Mouse (Mus musculus) hindbrain, embryonic 12.5 days (tissue): ENCODE results near the gene Dhx40. TPM values are rescaled to one million over a fixed set of nuclear protein-coding genes. Genes with fewer than 3 reads are reported as not detected.
"Not testable (repeated sequence)": the region's sequence is repeated elsewhere in the genome, so short reads cannot be mapped to it uniquely, and the experiment has no call there.

ENCODE experiments used
- ATAC-seq: fragments of 200-750 bp; cut with Nextera tagmentation; 2 replicates; pipeline ENCODE4 v1.8.0; 2017; ENCODE audit warnings: moderate TSS enrichment; ENCODE audit not compliant: low FRiP score
- H3K27ac ChIP-seq: fragments of 300-500 bp; sonication (generic); 2 replicates; pipeline ENCODE4 v1.5.1; 2016; ENCODE audit warnings: mild to moderate bottlenecking
- H3K27me3 ChIP-seq: fragments of 300-500 bp; sonication (generic); 2 replicates; pipeline ENCODE4 v1.6.1; 2016; ENCODE audit warnings: mild to moderate bottlenecking
- H3K36me3 ChIP-seq: fragments of 300-500 bp; sonication (generic); 2 replicates; pipeline ENCODE4 v1.6.1; 2016; ENCODE audit warnings: mild to moderate bottlenecking
- H3K4me1 ChIP-seq: fragments of 300-500 bp; sonication (generic); 2 replicates; pipeline ENCODE4 v1.6.1; 2016
- H3K4me2 ChIP-seq: fragments of 300-500 bp; sonication (generic); replicated peaks from 2 replicates; pipeline ENCODE4 v1.6.1; 2016; ENCODE audit warnings: mild to moderate bottlenecking
- H3K4me3 ChIP-seq: fragments of 300-500 bp; sonication (generic); 2 replicates; pipeline ENCODE4 v1.5.1; 2016; ENCODE audit warnings: mild to moderate bottlenecking
- H3K9ac ChIP-seq: fragments of 300-500 bp; sonication (generic); 2 replicates; pipeline ENCODE4 v1.6.1; 2016; ENCODE audit warnings: mild to moderate bottlenecking, moderate library complexity
- H3K9me3 ChIP-seq: fragments of 300-500 bp; sonication (generic); replicated peaks from 2 replicates; pipeline ENCODE4 v1.6.1; 2016; ENCODE audit warnings: mild to moderate bottlenecking
- WGBS: fragments of 180-500 bp; shearing (Covaris S2); methylation state at CpG from one replicate; pipeline ENCODE4 v1.1.7; 2016; 5-methylcytosine and 5-hydroxymethylcytosine counted together
- polyA plus RNA-seq: library from polyadenylated mRNA; unstranded; fragments of >200 nt; fragmentation: Nextera tagmentation; extraction: Ambion mirVana; gene quantifications from 2 replicates; pipeline ENCODE4 v1.2.1, GENCODE M21; 2016

Dhx40 gene
- polyA plus RNA-seq, 1 experiment from 2014 or later, result 39.0 TPM

GRCm38 (mm10) chr11:86836366-86836765, 28.8 kb upstream of the Dhx40 start:
- no peak overlapping the region for H3K27ac ChIP-seq
- no peak overlapping the region for H3K4me3 ChIP-seq
- no peak overlapping the region for H3K4me2 ChIP-seq
- H3K36me3 ChIP-seq, result no peaks in the 10 kb centered on the region
- no peaks in the 10 kb centered on the region for H3K9me3 ChIP-seq
- 42% methylated on average over 2 of the region's 2 CpGs for WGBS
- ATAC-seq, result no peak
- H3K9ac ChIP-seq, result no peak overlapping the region
- H3K4me1 ChIP-seq, result peaks cover 18% of the 10 kb centered on the region
- no peaks in the 10 kb centered on the region for H3K27me3 ChIP-seq

GRCm38 (mm10) chr11:86834628-86835338, 27.2 kb upstream of the Dhx40 start:
- no peaks in the 10 kb centered on the region for H3K9me3 ChIP-seq
- H3K36me3 ChIP-seq, result no peaks in the 10 kb centered on the region
- H3K4me2 ChIP-seq, result no peak overlapping the region
- no peaks in the 10 kb centered on the region for H3K27me3 ChIP-seq
- H3K27ac ChIP-seq, result no peak overlapping the region
- no peak overlapping the region for H3K9ac ChIP-seq
- peaks cover 6% of the 10 kb centered on the region for H3K4me1 ChIP-seq
- 53% methylated on average over 8 of the region's 8 CpGs for WGBS
- no peak overlapping the region for H3K4me3 ChIP-seq
- no peak for ATAC-seq

GRCm38 (mm10) chr11:86834050-86834449, 26.5 kb upstream of the Dhx40 start:
- Histone ChIP-seq H3K9ac (no peak overlapping the region), H3K9me3 (no peaks in the 10 kb centered on the region), H3K4me1 (no peaks in the 10 kb centered on the region), H3K27ac (no peak overlapping the region), H3K36me3 (no peaks in the 10 kb centered on the region), H3K4me2 (no peak overlapping the region), H3K4me3 (no peak overlapping the region), H3K27me3 (no peaks in the 10 kb centered on the region)
- no peak for ATAC-seq
- WGBS, result 82% methylated on average over 7 of the region's 7 CpGs

GRCm38 (mm10) chr11:86833153-86833552, 25.6 kb upstream of the Dhx40 start:
- WGBS, result 76% methylated on average over 3 of the region's 3 CpGs

GRCm38 (mm10) chr11:86828396-86828795, 20.9 kb upstream of the Dhx40 start:
- H3K36me3 ChIP-seq, result no peaks in the 10 kb centered on the region
- ATAC-seq, result no peak
- no peak overlapping the region for H3K27ac ChIP-seq
- H3K9me3 ChIP-seq, result no peaks in the 10 kb centered on the region
- no peak overlapping the region for H3K9ac ChIP-seq
- H3K4me1 ChIP-seq, result no peaks in the 10 kb centered on the region
- no peak overlapping the region for H3K4me3 ChIP-seq
- 79% methylated on average over 6 of the region's 6 CpGs for WGBS
- H3K27me3 ChIP-seq, result no peaks in the 10 kb centered on the region
- no peak overlapping the region for H3K4me2 ChIP-seq

More at GRCm38 (mm10) chr11:86833153-86833552, 25.6 kb upstream of the Dhx40 start:
- H3K27me3 ChIP-seq, result no peaks in the 10 kb centered on the region
- H3K9me3 ChIP-seq, result no peaks in the 10 kb centered on the region
- H3K4me2 ChIP-seq, result no peak overlapping the region
- H3K4me3 ChIP-seq, result no peak overlapping the region
- no peak overlapping the region for H3K27ac ChIP-seq
- no peaks in the 10 kb centered on the region for H3K36me3 ChIP-seq
- no peak for ATAC-seq
- H3K9ac ChIP-seq, result no peak overlapping the region
- no peaks in the 10 kb centered on the region for H3K4me1 ChIP-seq

- H3K4me1 ChIP-seq, result no peaks in the 10 kb centered on the region
- ATAC-seq, result no peak
- 79% methylated on average over 2 of the region's 2 CpGs for WGBS
These were observed 20.1 kb upstream of the Dhx40 start for GRCm38 (mm10) chr11:86827476-86828245.

GRCm38 (mm10) chr11:86824433-86824832, 16.9 kb upstream of the Dhx40 start:
- no peak overlapping the region for H3K4me3 ChIP-seq
- no peak for ATAC-seq
- 92% methylated on average over 7 of the region's 7 CpGs for WGBS

More at GRCm38 (mm10) chr11:86827476-86828245, 20.1 kb upstream of the Dhx40 start:
- H3K27ac ChIP-seq, result no peak overlapping the region
- H3K9me3 ChIP-seq, result no peaks in the 10 kb centered on the region
- no peak overlapping the region for H3K4me3 ChIP-seq
- H3K4me2 ChIP-seq, result no peak overlapping the region
- no peaks in the 10 kb centered on the region for H3K36me3 ChIP-seq
- H3K9ac ChIP-seq, result no peak overlapping the region
- H3K27me3 ChIP-seq, result no peaks in the 10 kb centered on the region

GRCm38 (mm10) chr11:86822531-86822930, 15.0 kb upstream of the Dhx40 start:
- Histone ChIP-seq H3K9me3 (no peaks in the 10 kb centered on the region), H3K4me2 (no peak overlapping the region), H3K4me3 (no peak overlapping the region), H3K4me1 (peaks cover 15% of the 10 kb centered on the region), H3K9ac (no peak overlapping the region), H3K36me3 (no peaks in the 10 kb centered on the region), H3K27ac (no peak overlapping the region), H3K27me3 (no peaks in the 10 kb centered on the region)
- ATAC-seq, result no peak
- 89% methylated on average over 7 of the region's 7 CpGs for WGBS

More at GRCm38 (mm10) chr11:86824433-86824832, 16.9 kb upstream of the Dhx40 start:
- Histone ChIP-seq H3K9me3 (no peaks in the 10 kb centered on the region), H3K27ac (no peak overlapping the region), H3K4me2 (no peak overlapping the region), H3K36me3 (no peaks in the 10 kb centered on the region), H3K9ac (no peak overlapping the region), H3K27me3 (no peaks in the 10 kb centered on the region), H3K4me1 (peaks cover 4% of the 10 kb centered on the region)

- peaks cover 15% of the 10 kb centered on the region for H3K4me1 ChIP-seq
- ATAC-seq, result peak; percentile 67
These were observed 12.0 kb upstream of the Dhx40 start for GRCm38 (mm10) chr11:86819536-86819935.

GRCm38 (mm10) chr11:86818928-86819327, 11.4 kb upstream of the Dhx40 start:
- peak overlapping the region; percentile 79 for H3K27ac ChIP-seq
- peaks cover 15% of the 10 kb centered on the region for H3K4me1 ChIP-seq
- no peaks in the 10 kb centered on the region for H3K27me3 ChIP-seq
- no peaks in the 10 kb centered on the region for H3K36me3 ChIP-seq
- no peaks in the 10 kb centered on the region for H3K9me3 ChIP-seq
- no peak overlapping the region for H3K4me3 ChIP-seq
- no peak for ATAC-seq
- H3K9ac ChIP-seq, result peak overlapping the region; percentile 10; the same call in 1 of the 2 replicates
- peak overlapping the region; percentile 34; the same call in 1 of the 2 replicates for H3K4me2 ChIP-seq
- WGBS, result 86% methylated on average over 2 of the region's 2 CpGs

More at GRCm38 (mm10) chr11:86819536-86819935, 12.0 kb upstream of the Dhx40 start:
- 31% methylated on average over 8 of the region's 8 CpGs for WGBS
- Histone ChIP-seq H3K36me3 (no peaks in the 10 kb centered on the region), H3K9me3 (no peaks in the 10 kb centered on the region), H3K27ac (peak overlapping the region; percentile 79), H3K27me3 (no peaks in the 10 kb centered on the region), H3K4me3 (no peak overlapping the region), H3K9ac (no peak overlapping the region), H3K4me2 (peak overlapping the region; percentile 34)

GRCm38 (mm10) chr11:86816288-86816687, 8.7 kb upstream of the Dhx40 start:
- H3K4me2 ChIP-seq, ATAC-seq, H3K27me3 ChIP-seq, H3K27ac ChIP-seq, H3K4me3 ChIP-seq, H3K9me3 ChIP-seq, H3K9ac ChIP-seq, H3K36me3 ChIP-seq: not testable (repeated sequence)
- WGBS, result 91% methylated on average over 3 of the region's 3 CpGs
- H3K4me1 ChIP-seq, result peaks cover 15% of the 10 kb centered on the region

- H3K9me3 ChIP-seq, H3K4me3 ChIP-seq, H3K27me3 ChIP-seq, H3K36me3 ChIP-seq, H3K4me2 ChIP-seq, ATAC-seq, H3K9ac ChIP-seq, H3K27ac ChIP-seq: not testable (repeated sequence)
- peaks cover 11% of the 10 kb centered on the region for H3K4me1 ChIP-seq
- WGBS, result 20% methylated on average over 5 of the region's 11 CpGs
These were observed 6.9 kb upstream of the Dhx40 start for GRCm38 (mm10) chr11:86814481-86814880.
